Mouse (Mus musculus) forebrain, postnatal 0 days (tissue): Measurements from ENCODE around the gene Wdr81. TPM values are rescaled to one million over a fixed set of nuclear protein-coding genes. Genes with fewer than 3 reads are reported as not detected.
"Not testable (repeated sequence)": the region's sequence is repeated elsewhere in the genome, so short reads cannot be mapped to it uniquely, and the experiment has no call there.

Source experiments
- ATAC-seq: fragments of 200-750 bp; cut with Nextera tagmentation; 2 replicates; pipeline ENCODE4 v1.8.0; 2017; ENCODE audit warnings: mild to moderate bottlenecking, moderate library complexity
- DNase-seq: peaks from one replicate; pipeline ENCODE4 v3.0.0-alpha.2; 2015
- H3K27ac ChIP-seq: fragments of 300-500 bp; sonication (generic); 2 replicates; pipeline ENCODE4 v1.5.1; 2014; ENCODE audit warnings: low read depth, mild to moderate bottlenecking, antibody characterized with exemption, low read length, moderate library complexity, mixed read lengths
- H3K27me3 ChIP-seq: fragments of 300-500 bp; sonication (generic); 2 replicates; pipeline ENCODE4 v1.6.1; 2014; ENCODE audit warnings: mild to moderate bottlenecking, low read length, mixed read lengths; ENCODE audit not compliant: insufficient read depth
- H3K36me3 ChIP-seq: fragments of 300-500 bp; sonication (generic); 2 replicates; pipeline ENCODE4 v1.6.1; 2014; ENCODE audit warnings: mild to moderate bottlenecking, moderate library complexity; ENCODE audit not compliant: insufficient read depth
- H3K4me1 ChIP-seq: fragments of 300-500 bp; sonication (generic); 2 replicates; pipeline ENCODE4 v1.6.1; 2014; ENCODE audit warnings: antibody characterized with exemption; ENCODE audit not compliant: insufficient read depth
- H3K4me2 ChIP-seq: fragments of 300-500 bp; sonication (generic); 2 replicates; pipeline ENCODE4 v1.6.1; 2014; ENCODE audit warnings: low read depth, mild to moderate bottlenecking, moderate library complexity
- H3K4me3 ChIP-seq: fragments of 300-500 bp; sonication (generic); 2 replicates; pipeline ENCODE4 v1.5.1; 2014; ENCODE audit warnings: low read depth, low read length, mixed read lengths
- H3K9ac ChIP-seq: fragments of 300-500 bp; sonication (generic); 2 replicates; pipeline ENCODE4 v1.6.1; 2014; ENCODE audit warnings: mild to moderate bottlenecking
- H3K9me3 ChIP-seq: fragments of 300-500 bp; sonication (generic); 2 replicates; pipeline ENCODE4 v1.6.1; 2016; ENCODE audit warnings: low read length
- CTCF ChIP-seq: sonication (generic); IDR thresholded peaks from 2 replicates; pipeline ENCODE4 v1.5.1; 2016; ENCODE audit warnings: antibody characterized with exemption, control low read depth, low read depth
- whole genome bisulfite sequencing: fragments of 180-500 bp; shearing (Covaris S2); extraction: QIAGEN DNeasy Blood & Tissue Kit; methylation state at CpG from one replicate; pipeline ENCODE4 v1.1.7; 2014; 5-methylcytosine and 5-hydroxymethylcytosine counted together
- polyA plus RNA-seq: library from polyadenylated mRNA; unstranded; fragments of >200 nt; fragmentation: Nextera tagmentation; extraction: Ambion mirVana; gene quantifications from 2 replicates; pipeline ENCODE4 v1.2.1, GENCODE M21; 2015
- total RNA-seq: library from RNA; depleted of rRNA; stranded (reverse); fragments of >200 nt; gene quantifications from 2 replicates; pipeline ENCODE4 v1.2.3, GENCODE M21; 2014

Gene Wdr81
- total and polyA plus RNA-seq, 2 experiments from 2014 or later: 4.9 to 15.8 TPM

- no peak for ATAC-seq
- no peak for DNase-seq
- Histone ChIP-seq H3K9me3 (no peaks in the 10 kb centered on the region), H3K27me3 (no peaks in the 10 kb centered on the region), H3K4me2 (no peak overlapping the region), H3K9ac (no peak overlapping the region), H3K36me3 (no peaks in the 10 kb centered on the region), H3K4me1 (peaks cover 14% of the 10 kb centered on the region), H3K27ac (no peak overlapping the region), H3K4me3 (no peak overlapping the region)
- WGBS: 90% methylated on average over 7 of the region's 7 CpGs
- no peak for TF ChIP-seq CTCF
Measured at GRCm38 (mm10) chr11:75456440-75456871, 1.9 kb upstream of the Wdr81 start.

GRCm38 (mm10) chr11:75455971-75456370 lies 1.5 kb upstream of the Wdr81 start:
- peaks cover 14% of the 10 kb centered on the region for H3K4me1 ChIP-seq
- H3K4me3 ChIP-seq, H3K4me2 ChIP-seq, H3K27ac ChIP-seq, H3K36me3 ChIP-seq, H3K9ac ChIP-seq, DNase-seq, H3K9me3 ChIP-seq, ATAC-seq, H3K27me3 ChIP-seq: not testable (repeated sequence)
- WGBS: 88% methylated on average over 2 of the region's 2 CpGs

GRCm38 (mm10) chr11:75455041-75455736 lies 672 bp upstream of the Wdr81 start:
- Histone ChIP-seq H3K36me3 (peaks cover 8% of the 10 kb centered on the region; the same call in 1 of the 2 replicates), H3K27ac (no peak overlapping the region), H3K4me2 (peak overlapping the region; percentile 100), H3K9ac (peak overlapping the region; percentile 78; the same call in 1 of the 2 replicates), H3K4me1 (peaks cover 13% of the 10 kb centered on the region), H3K4me3 (peak overlapping the region; percentile 68), H3K9me3 (no peaks in the 10 kb centered on the region), H3K27me3 (no peaks in the 10 kb centered on the region)
- ATAC-seq (no peak), DNase-seq (peak; percentile 13)
- TF ChIP-seq CTCF: no peak
- 71% methylated on average over 10 of the region's 10 CpGs for WGBS

- H3K4me2 ChIP-seq: no peak overlapping the region; the same call in 1 of the 2 replicates
- H3K4me3 ChIP-seq: no peak overlapping the region
- DNase-seq (no peak), ATAC-seq (no peak)
- H3K9me3 ChIP-seq: no peaks in the 10 kb centered on the region
- WGBS: 92% methylated on average over 31 of the region's 31 CpGs
- peaks cover 21% of the 10 kb centered on the region for H3K36me3 ChIP-seq
- no peak overlapping the region for H3K27ac ChIP-seq
- 0 out of 2 replicates have a peak, but pooled peaks cover 8% of the 10 kb centered on the region for H3K4me1 ChIP-seq
- no peak for TF ChIP-seq CTCF
- no peak overlapping the region for H3K9ac ChIP-seq
- no peaks in the 10 kb centered on the region for H3K27me3 ChIP-seq
Measured at GRCm38 (mm10) chr11:75452812-75453557, 1.5 kb downstream of the Wdr81 start.

- whole genome bisulfite sequencing: 89% methylated on average over 8 of the region's 8 CpGs
- no peak for TF ChIP-seq CTCF
- ATAC-seq: no peak
- no peaks in the 10 kb centered on the region for H3K27me3 ChIP-seq
- 0 out of 2 replicates have a peak, but pooled peaks cover 8% of the 10 kb centered on the region for H3K4me1 ChIP-seq
- H3K4me2 ChIP-seq: no peak overlapping the region
- no peak overlapping the region for H3K9ac ChIP-seq
- peaks cover 30% of the 10 kb centered on the region for H3K36me3 ChIP-seq
- no peak for DNase-seq
- no peaks in the 10 kb centered on the region for H3K9me3 ChIP-seq
- H3K4me3 ChIP-seq: no peak overlapping the region
- H3K27ac ChIP-seq: no peak overlapping the region
Measured at GRCm38 (mm10) chr11:75452081-75452480, 2.4 kb downstream of the Wdr81 start.

GRCm38 (mm10) chr11:75450936-75451335 lies 3.6 kb downstream of the Wdr81 start:
- 88% methylated on average over 15 of the region's 15 CpGs for WGBS
- Histone ChIP-seq H3K27me3 (no peaks in the 10 kb centered on the region), H3K9me3 (no peaks in the 10 kb centered on the region), H3K4me3 (no peak overlapping the region), H3K9ac (no peak overlapping the region), H3K4me2 (no peak overlapping the region), H3K4me1 (0 out of 2 replicates have a peak, but pooled peaks cover 8% of the 10 kb centered on the region), H3K27ac (no peak overlapping the region), H3K36me3 (peaks cover 40% of the 10 kb centered on the region)
- DNase-seq (no peak), ATAC-seq (no peak)
- TF ChIP-seq CTCF: no peak
